Mouse (Mus musculus): ENCODE data around the gene Csad.

DNA sequence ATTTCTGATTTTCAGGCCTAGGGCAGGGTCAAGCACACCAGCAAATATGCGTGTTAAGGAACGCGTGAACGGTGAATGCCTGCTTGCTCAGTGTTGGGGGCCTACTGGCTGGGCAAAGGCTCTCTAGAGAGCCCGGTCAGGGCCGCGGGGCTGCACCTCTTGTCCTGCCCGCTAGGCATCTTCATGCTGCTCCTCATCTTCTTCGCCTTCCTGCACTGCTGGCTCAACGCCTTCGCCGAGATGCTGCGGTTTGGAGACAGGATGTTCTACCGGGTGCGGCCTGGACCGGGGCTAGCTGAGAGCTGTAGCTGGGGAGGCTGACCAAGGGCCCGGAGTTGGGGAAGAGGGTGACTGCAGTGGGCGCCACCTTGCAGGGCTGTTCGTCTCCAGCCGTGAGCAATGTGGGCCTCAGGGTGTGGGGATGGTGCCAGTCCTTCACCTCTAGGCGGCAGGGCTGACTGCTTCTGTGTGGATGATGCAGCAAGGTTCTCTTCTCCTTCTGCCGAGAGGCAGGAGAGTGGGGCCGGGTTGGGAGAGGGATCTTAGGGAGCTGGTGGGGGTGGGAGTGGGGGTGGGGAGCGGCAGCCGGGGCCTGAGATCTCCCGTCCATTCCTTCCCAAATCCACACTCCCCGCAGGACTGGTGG, 44.0 kb downstream of the Csad start:
- TF ChIP-seq CTCF (IDR thresholded peaks at IDR 0.05) (no peak), EP300 (IDR thresholded peaks at IDR 0.05; ENCODE audit: insufficient read depth, low read depth, low read length) (no peak)
